Mouse (Mus musculus) ES-E14 (cell line): ENCODE data around the gene Etv6. TPM values are rescaled to one million over a fixed set of nuclear protein-coding genes. Genes with fewer than 3 reads are reported as not detected.

Experiments
- DNase-seq: peaks from one replicate; pipeline ENCODE4 v3.0.0-alpha.2; 2013; ENCODE audit warnings: low read depth, low spot score
- H3K27ac ChIP-seq: 2 replicates; pipeline ENCODE4 v1.5.1; 2012; ENCODE audit warnings: low read depth, mild to moderate bottlenecking, low read length, moderate library complexity, mixed read lengths; ENCODE audit not compliant: poor library complexity, insufficient read depth, severe bottlenecking
- H3K36me3 ChIP-seq: 2 replicates; pipeline ENCODE4 v1.6.1; 2012; ENCODE audit warnings: mild to moderate bottlenecking, low read length, moderate library complexity, mixed read lengths; ENCODE audit not compliant: control insufficient read depth, poor library complexity, insufficient read depth, severe bottlenecking
- H3K4me1 ChIP-seq, 2 experiments: fragments of 150-350 bp in 1 of 2; sonication (generic) in 1 of 2; 2 replicates each; pipeline ENCODE4 v1.6.1; 2012; ENCODE audit warnings: low read length in 2 of 2, mild to moderate bottlenecking in 1 of 2, mixed read lengths in 1 of 2; ENCODE audit not compliant: control insufficient read depth in 2 of 2, insufficient read depth in 2 of 2, poor library complexity in 1 of 2
- H3K4me3 ChIP-seq, 2 experiments: fragments of 150-350 bp in 1 of 2; sonication (generic) in 1 of 2; 2 replicates each; pipeline ENCODE4 v1.5.1; 2012; ENCODE audit warnings: low read length in 2 of 2, low read depth in 1 of 2, mild to moderate bottlenecking in 1 of 2, mixed read lengths in 1 of 2; ENCODE audit not compliant: insufficient read depth in 1 of 2, poor library complexity in 1 of 2, severe bottlenecking in 1 of 2
- H3K9ac ChIP-seq: 2 replicates; pipeline ENCODE4 v1.6.1; 2012; ENCODE audit warnings: low read depth, mild to moderate bottlenecking, low read length, mixed read lengths; ENCODE audit not compliant: poor library complexity, insufficient read depth, severe bottlenecking
- H3K9me3 ChIP-seq: fragments of 150-350 bp; sonication (generic); 2 replicates; pipeline ENCODE4 v1.6.1; 2012; ENCODE audit warnings: low read depth, mild to moderate bottlenecking, low read length; ENCODE audit not compliant: control insufficient read depth, insufficient read depth
- CHD2 ChIP-seq: IDR thresholded peaks from 2 replicates; pipeline ENCODE4 v1.6.1; 2014; ENCODE audit warnings: mild to moderate bottlenecking, low read depth, low read length, inconsistent platforms
- HCFC1 ChIP-seq: IDR thresholded peaks from 2 replicates; pipeline ENCODE4 v1.6.1; 2012; ENCODE audit warnings: low read length, inconsistent platforms, borderline replicate concordance; ENCODE audit not compliant: insufficient read depth
- MAFK ChIP-seq: IDR thresholded peaks from 2 replicates; pipeline ENCODE4 v1.6.1; 2014; ENCODE audit warnings: mild to moderate bottlenecking, low read depth, low read length, inconsistent platforms; ENCODE audit not compliant: insufficient read depth
- ZC3H11A ChIP-seq: IDR thresholded peaks from 2 replicates; pipeline ENCODE4 v1.6.1; 2012; ENCODE audit warnings: low read depth, mild to moderate bottlenecking, inconsistent platforms, low read length, borderline replicate concordance
- ZNF384 ChIP-seq: IDR thresholded peaks from 2 replicates; pipeline ENCODE4 v1.6.1; 2012; ENCODE audit warnings: low read depth, low read length, inconsistent platforms
- in situ Hi-C, 2 experiments: fragments of 600-800 bp; cut with MboI; formaldehyde crosslinking; loops; one replicate each; pipeline ENCODE4 v1.15.1; 2025; ENCODE audit warnings: low sequenced_read_pairs in 2 of 2, inconsistent platforms in 1 of 2; ENCODE audit not compliant: unreplicated experiment in 2 of 2
- total RNA-seq: library from RNA; depleted of rRNA; stranded (reverse); fragments of 300-350 nt; gene quantifications from 2 replicates; pipeline ENCODE4 v1.2.3, GENCODE M21; 2012; rRNA removed

The Etv6 gene
- total RNA-seq, 1 experiment, result 11.8 TPM

DNA sequence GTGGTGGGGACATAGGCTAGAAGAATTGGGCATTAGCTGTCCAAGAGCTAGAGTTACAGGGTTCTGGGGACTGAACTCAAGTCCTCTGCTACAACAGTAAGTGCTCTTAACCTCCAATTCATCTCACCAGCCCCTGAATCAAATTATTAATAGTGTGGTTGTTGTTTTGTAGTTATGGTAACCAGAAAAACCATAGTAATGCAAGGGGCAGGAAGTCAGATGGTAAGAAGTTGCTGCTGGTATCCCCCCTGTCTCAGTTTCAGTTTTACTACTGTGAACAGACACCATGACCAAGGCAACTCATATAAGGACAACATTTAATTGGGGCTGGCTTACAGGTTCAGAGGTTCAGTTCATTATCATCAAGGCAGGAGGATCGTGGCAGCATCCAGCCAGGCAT, 266.5 kb downstream of the Etv6 start:
- H3K9ac ChIP-seq, result no peak overlapping the region
- in situ Hi-C loops, result no loop called here
- no peaks in the 10 kb centered on the region for H3K36me3 ChIP-seq
- DNase-seq, result no peak
- TF ChIP-seq HCFC1, result no peak
- no peak for TF ChIP-seq ZC3H11A
- TF ChIP-seq MAFK, result no peak
- no peak for TF ChIP-seq CHD2
- no peak for TF ChIP-seq ZNF384
- H3K4me3 ChIP-seq, result no peak overlapping the region
- no peaks in the 10 kb centered on the region for H3K4me1 ChIP-seq
- H3K27ac ChIP-seq, result no peak overlapping the region
- H3K9me3 ChIP-seq, result no peaks in the 10 kb centered on the region

DNA sequence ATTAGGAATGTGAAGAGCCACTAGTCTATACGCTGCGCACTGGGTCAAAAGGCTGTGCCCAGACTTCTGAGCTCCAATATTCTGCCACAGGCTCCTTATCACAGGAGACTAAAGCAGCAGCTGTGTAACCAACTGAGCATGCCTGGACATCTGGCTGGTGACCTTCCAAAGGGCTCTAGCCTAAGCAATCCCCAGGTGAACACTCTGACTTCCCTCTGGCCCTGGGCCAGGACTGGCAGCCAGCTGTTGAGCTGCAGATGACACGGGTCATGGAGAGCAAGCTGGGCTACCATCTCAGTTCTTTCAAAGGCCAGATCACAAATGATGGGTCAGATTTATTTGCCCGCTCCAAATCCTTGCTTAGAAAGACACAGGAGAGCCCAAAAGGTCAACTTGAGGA, 275.8 kb downstream of the Etv6 start:
- no peaks in the 10 kb centered on the region for H3K4me1 ChIP-seq
- H3K27ac ChIP-seq, result no peak overlapping the region
- DNase-seq, result no peak
- H3K9me3 ChIP-seq, result no peaks in the 10 kb centered on the region; the same call in 1 of the 2 replicates
- H3K36me3 ChIP-seq, result no peaks in the 10 kb centered on the region
- no peak overlapping the region for H3K4me3 ChIP-seq
- no peak for TF ChIP-seq MAFK
- TF ChIP-seq ZNF384, result no peak
- TF ChIP-seq CHD2, result no peak
- no peak for TF ChIP-seq ZC3H11A
- no peak overlapping the region for H3K9ac ChIP-seq
- in situ Hi-C loops, result no loop called here

DNA sequence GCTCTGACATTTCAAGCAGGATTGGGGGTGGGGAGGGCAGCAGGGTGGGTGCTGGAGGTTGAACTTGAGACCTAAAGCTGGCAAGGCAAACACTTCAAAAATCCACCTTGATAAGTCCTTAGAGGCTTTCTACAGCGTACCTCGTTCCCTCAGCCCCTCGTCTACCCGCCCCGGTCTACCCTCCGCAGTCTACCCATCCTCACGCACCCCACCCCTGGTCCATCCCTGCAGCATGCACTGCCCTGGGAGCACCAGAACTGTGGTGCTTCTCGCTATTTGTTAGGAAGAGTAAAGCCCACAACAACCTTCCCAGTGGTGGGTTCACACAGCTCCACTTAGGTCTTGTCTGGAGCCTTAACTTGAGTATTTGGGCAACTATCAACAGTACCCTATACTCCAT, 277.1 kb downstream of the Etv6 start:
- H3K9ac ChIP-seq, result no peak overlapping the region
- TF ChIP-seq ZNF384 (no peak), HCFC1 (no peak)
- no peak for DNase-seq
- no peaks in the 10 kb centered on the region; the same call in 1 of the 2 replicates for H3K9me3 ChIP-seq
- no peak overlapping the region for H3K4me3 ChIP-seq
- no peak overlapping the region for H3K27ac ChIP-seq
- no peaks in the 10 kb centered on the region for H3K4me1 ChIP-seq
- in situ Hi-C loops, result no loop called here
- no peaks in the 10 kb centered on the region for H3K36me3 ChIP-seq

DNA sequence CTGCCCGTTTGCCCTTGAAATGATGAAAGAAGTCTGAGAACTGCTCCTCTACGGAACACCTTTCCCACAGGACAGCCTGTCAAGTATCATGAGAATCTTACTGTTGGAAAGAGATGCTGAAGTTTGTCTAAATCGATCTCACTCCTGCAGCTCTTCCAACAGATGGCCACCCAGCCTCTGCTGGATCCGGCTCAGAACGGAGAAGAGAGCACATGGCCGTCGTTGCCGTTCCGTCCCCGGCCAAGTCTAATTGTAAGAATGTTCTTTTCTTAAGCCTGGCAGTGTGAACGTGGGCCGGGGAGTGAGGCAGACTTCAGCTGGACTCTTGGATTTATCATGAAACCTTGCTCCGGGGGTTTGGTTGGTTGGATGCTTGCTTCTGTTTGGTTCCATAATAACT, 281.9 kb downstream of the Etv6 start:
- Histone ChIP-seq H3K9me3 (no peaks in the 10 kb centered on the region; the same call in 1 of the 2 replicates), H3K27ac (no peak overlapping the region), H3K4me1 (no peaks in the 10 kb centered on the region), H3K9ac (no peak overlapping the region), H3K36me3 (no peaks in the 10 kb centered on the region), H3K4me3 (no peak overlapping the region)
- TF ChIP-seq MAFK (no peak), ZC3H11A (no peak), HCFC1 (no peak)
- no peak for DNase-seq
- in situ Hi-C loops, result no loop called here

Other genes with a start within 250 kb of the Etv6 start
- not detected in 2 replicates for gene Kap, start 181.9 kb upstream of the Etv6 start, total RNA-seq